Mouse (Mus musculus) ES-E14 (cell line): Measurements from ENCODE around the gene Stard3. TPM values are rescaled to one million over a fixed set of nuclear protein-coding genes. Genes with fewer than 3 reads are reported as not detected.

ENCODE experiments used
- DNase-seq: peaks from one replicate; pipeline ENCODE4 v3.0.0-alpha.2; 2013; ENCODE audit warnings: low read depth, low spot score
- H3K27ac ChIP-seq: 2 replicates; pipeline ENCODE4 v1.5.1; 2012; ENCODE audit warnings: low read depth, mild to moderate bottlenecking, low read length, moderate library complexity, mixed read lengths; ENCODE audit not compliant: poor library complexity, insufficient read depth, severe bottlenecking
- H3K36me3 ChIP-seq: 2 replicates; pipeline ENCODE4 v1.6.1; 2012; ENCODE audit warnings: mild to moderate bottlenecking, low read length, moderate library complexity, mixed read lengths; ENCODE audit not compliant: control insufficient read depth, poor library complexity, insufficient read depth, severe bottlenecking
- H3K4me1 ChIP-seq, 2 experiments: fragments of 150-350 bp in 1 of 2; sonication (generic) in 1 of 2; 2 replicates each; pipeline ENCODE4 v1.6.1; 2012; ENCODE audit warnings: low read length in 2 of 2, mild to moderate bottlenecking in 1 of 2, mixed read lengths in 1 of 2; ENCODE audit not compliant: control insufficient read depth in 2 of 2, insufficient read depth in 2 of 2, poor library complexity in 1 of 2
- H3K4me3 ChIP-seq, 2 experiments: fragments of 150-350 bp in 1 of 2; sonication (generic) in 1 of 2; 2 replicates each; pipeline ENCODE4 v1.5.1; 2012; ENCODE audit warnings: low read length in 2 of 2, low read depth in 1 of 2, mild to moderate bottlenecking in 1 of 2, mixed read lengths in 1 of 2; ENCODE audit not compliant: insufficient read depth in 1 of 2, poor library complexity in 1 of 2, severe bottlenecking in 1 of 2
- H3K9ac ChIP-seq: 2 replicates; pipeline ENCODE4 v1.6.1; 2012; ENCODE audit warnings: low read depth, mild to moderate bottlenecking, low read length, mixed read lengths; ENCODE audit not compliant: poor library complexity, insufficient read depth, severe bottlenecking
- H3K9me3 ChIP-seq: fragments of 150-350 bp; sonication (generic); 2 replicates; pipeline ENCODE4 v1.6.1; 2012; ENCODE audit warnings: low read depth, mild to moderate bottlenecking, low read length; ENCODE audit not compliant: control insufficient read depth, insufficient read depth
- CHD2 ChIP-seq: IDR thresholded peaks from 2 replicates; pipeline ENCODE4 v1.6.1; 2014; ENCODE audit warnings: mild to moderate bottlenecking, low read depth, low read length, inconsistent platforms
- HCFC1 ChIP-seq: IDR thresholded peaks from 2 replicates; pipeline ENCODE4 v1.6.1; 2012; ENCODE audit warnings: low read length, inconsistent platforms, borderline replicate concordance; ENCODE audit not compliant: insufficient read depth
- MAFK ChIP-seq: IDR thresholded peaks from 2 replicates; pipeline ENCODE4 v1.6.1; 2014; ENCODE audit warnings: mild to moderate bottlenecking, low read depth, low read length, inconsistent platforms; ENCODE audit not compliant: insufficient read depth
- ZC3H11A ChIP-seq: IDR thresholded peaks from 2 replicates; pipeline ENCODE4 v1.6.1; 2012; ENCODE audit warnings: low read depth, mild to moderate bottlenecking, inconsistent platforms, low read length, borderline replicate concordance
- ZNF384 ChIP-seq: IDR thresholded peaks from 2 replicates; pipeline ENCODE4 v1.6.1; 2012; ENCODE audit warnings: low read depth, low read length, inconsistent platforms
- in situ Hi-C, 2 experiments: fragments of 600-800 bp; cut with MboI; formaldehyde crosslinking; loops; one replicate each; pipeline ENCODE4 v1.15.1; 2025; ENCODE audit warnings: low sequenced_read_pairs in 2 of 2, inconsistent platforms in 1 of 2; ENCODE audit not compliant: unreplicated experiment in 2 of 2
- total RNA-seq: library from RNA; depleted of rRNA; stranded (reverse); fragments of 300-350 nt; gene quantifications from 2 replicates; pipeline ENCODE4 v1.2.3, GENCODE M21; 2012

The Stard3 gene
- total RNA-seq, 1 experiment = 40.2 TPM

- Histone ChIP-seq H3K9ac (no peak overlapping the region), H3K36me3 (no peaks in the 10 kb centered on the region), H3K27ac (no peak overlapping the region), H3K4me1 (peaks cover 0 to 8% of the 10 kb centered on the region in 2 experiments; a peak in 1 of 4 replicates), H3K4me3 (no peak overlapping the region), H3K9me3 (no peaks in the 10 kb centered on the region)
- DNase-seq = no peak
- in situ Hi-C loops = loop anchor here in 1 of 2 experiments (5.0 kb wide), 1 partner anchor 74 kb away; no protein-coding TSS in a partner anchor
- no peak for TF ChIP-seq CHD2
- TF ChIP-seq HCFC1 = no peak
- TF ChIP-seq MAFK = no peak
- TF ChIP-seq ZNF384 = no peak
- TF ChIP-seq ZC3H11A = no peak
Observed at GRCm38 (mm10) chr11:98341174-98341573, 17.0 kb upstream of the Stard3 start.

DNA sequence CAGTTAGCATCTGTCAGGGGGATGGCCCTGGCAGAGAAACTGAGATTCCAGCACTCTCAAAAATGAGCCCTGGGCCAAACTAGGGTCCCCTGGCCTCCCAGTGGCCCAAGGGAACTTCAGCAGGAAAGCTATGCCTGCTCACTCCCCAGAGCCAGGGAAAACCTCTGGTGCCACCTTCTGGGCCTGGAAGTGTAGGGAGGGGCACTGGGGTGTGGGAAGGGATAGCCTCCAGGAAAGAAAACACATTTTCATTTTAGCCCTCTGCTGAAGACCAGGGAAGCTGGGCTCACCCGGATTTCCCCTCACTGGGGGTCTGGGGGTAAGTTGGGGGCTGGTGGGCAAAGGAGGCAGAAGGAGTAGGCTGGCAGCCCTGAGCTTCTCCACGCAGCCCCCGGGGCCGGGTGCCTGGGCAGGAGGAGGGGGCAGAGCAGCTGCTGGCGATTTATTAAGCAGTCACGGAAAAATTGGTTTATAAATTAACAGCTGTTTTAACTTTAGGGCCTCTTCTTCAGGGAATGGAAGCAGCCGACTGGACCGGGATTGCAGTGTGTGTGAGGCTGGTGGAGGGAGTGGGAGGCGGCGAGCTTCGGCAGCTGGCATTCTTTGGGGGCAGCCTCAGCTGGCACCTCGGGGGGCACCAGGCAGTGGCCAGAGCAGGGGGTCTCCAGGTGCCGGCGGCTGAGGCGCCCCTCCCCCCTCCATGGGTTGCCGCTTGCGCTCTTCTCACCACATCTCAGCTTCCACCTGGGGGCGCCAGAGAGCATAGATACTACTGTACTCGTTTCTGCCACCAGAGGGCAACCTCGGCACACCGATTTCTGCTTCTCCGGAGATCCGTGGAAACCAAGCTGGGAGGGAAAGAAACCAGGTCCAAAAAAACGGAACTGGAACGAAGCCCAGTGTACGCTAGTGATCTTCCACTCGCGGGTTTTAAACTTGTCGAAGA, 15.9 kb upstream of the Stard3 start:
- in situ Hi-C loops = loop anchor here in 1 of 2 experiments (5.0 kb wide), 1 partner anchor 75 kb away; no protein-coding TSS in a partner anchor
- Histone ChIP-seq H3K9ac (no peak overlapping the region), H3K4me1 (peaks cover 0 to 8% of the 10 kb centered on the region in 2 experiments; a peak in 1 of 4 replicates), H3K4me3 (peak overlapping the region in 1 of 2 experiments; percentile 19; a peak in 1 of 4 replicates), H3K36me3 (no peaks in the 10 kb centered on the region), H3K27ac (no peak overlapping the region), H3K9me3 (no peaks in the 10 kb centered on the region)
- peak; percentile 82 for DNase-seq
- TF ChIP-seq ZC3H11A (peak; percentile 66; the same call in 1 of the 2 replicates), HCFC1 (peak; percentile 71; the same call in 1 of the 2 replicates), CHD2 (peak; percentile 61; the same call in 1 of the 2 replicates), ZNF384 (peak; percentile 70; the same call in 1 of the 2 replicates), MAFK (no peak)

GRCm38 (mm10) chr11:98345253-98345652, 12.9 kb upstream of the Stard3 start:
- DNase-seq = peak; percentile 79
- Histone ChIP-seq H3K4me3 (peak overlapping the region; percentile 15 to 68; a peak in 3 of 4 replicates), H3K9me3 (no peaks in the 10 kb centered on the region), H3K27ac (no peak overlapping the region), H3K9ac (no peak overlapping the region), H3K36me3 (no peaks in the 10 kb centered on the region), H3K4me1 (peaks cover 0 to 10% of the 10 kb centered on the region in 2 experiments; a peak in 1 of 4 replicates)
- in situ Hi-C loops = no loop called here
- TF ChIP-seq MAFK (no peak), ZC3H11A (0 out of 2 replicates have a peak, but pooled peaks have one; percentile 29), HCFC1 (no peak), ZNF384 (no peak), CHD2 (no peak)

GRCm38 (mm10) chr11:98346168-98346567, 12.0 kb upstream of the Stard3 start:
- TF ChIP-seq ZNF384 = no peak
- TF ChIP-seq CHD2 = no peak
- no peak for TF ChIP-seq MAFK
- TF ChIP-seq HCFC1 = no peak
- no peak for TF ChIP-seq ZC3H11A
- Histone ChIP-seq H3K9ac (no peak overlapping the region), H3K4me1 (peaks cover 0 to 10% of the 10 kb centered on the region in 2 experiments; a peak in 1 of 4 replicates), H3K27ac (no peak overlapping the region), H3K9me3 (no peaks in the 10 kb centered on the region), H3K4me3 (no peak overlapping the region), H3K36me3 (no peaks in the 10 kb centered on the region)
- no peak for DNase-seq
- in situ Hi-C loops = no loop called here
